Mouse (Mus musculus) layer of hippocampus, adult 11-12 months (tissue): Measurements from ENCODE around the gene Aldh3b1.

Source experiments
- DNase-seq: peaks from one replicate; pipeline ENCODE4 v3.0.0; 2022; ENCODE audit warnings: low spot score

Aldh3b1 gene

DNA sequence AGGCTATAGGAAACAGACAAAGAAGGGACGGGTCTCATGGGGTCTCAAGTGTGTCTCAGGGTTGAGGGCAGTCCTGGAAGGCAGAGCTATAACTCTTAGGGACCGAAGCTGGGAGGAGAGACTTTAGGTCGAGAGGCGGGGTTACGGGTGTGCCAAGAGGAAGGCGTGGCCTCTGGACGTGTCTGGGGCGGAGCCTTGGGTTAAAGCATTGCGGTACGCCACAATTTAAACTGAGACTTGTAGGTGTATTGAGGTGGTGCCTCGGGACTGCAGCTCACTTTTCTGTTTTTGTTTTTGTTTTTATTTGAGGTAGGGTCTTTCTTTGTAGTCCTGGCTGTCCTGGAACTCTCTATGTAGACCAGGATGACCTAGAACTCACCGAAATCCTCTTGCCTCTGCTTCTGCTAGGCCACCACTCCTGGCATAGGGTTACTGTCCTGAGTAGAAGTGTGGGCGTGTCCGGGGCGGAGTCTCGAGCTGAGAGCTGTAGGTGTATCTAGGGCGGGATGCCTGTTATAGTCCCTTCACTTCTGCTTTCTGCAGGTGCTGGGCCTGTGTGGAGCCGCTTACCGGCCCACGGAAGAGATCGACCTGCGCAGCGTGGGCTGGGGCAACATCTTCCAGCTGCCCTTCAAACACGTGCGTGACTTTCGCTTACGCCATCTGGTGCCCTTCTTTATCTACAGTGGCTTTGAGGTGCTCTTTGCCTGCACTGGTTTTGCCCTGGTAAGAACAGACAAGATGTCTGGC lies 13.6 kb upstream of the Aldh3b1 start:
- DNase-seq: no peak

GRCm38 (mm10) chr19:3942315-3942714 lies 12.7 kb upstream of the Aldh3b1 start:
- DNase-seq: no peak

GRCm38 (mm10) chr19:3935896-3936850 lies 6.6 kb upstream of the Aldh3b1 start:
- peak; percentile 67 for DNase-seq

DNA sequence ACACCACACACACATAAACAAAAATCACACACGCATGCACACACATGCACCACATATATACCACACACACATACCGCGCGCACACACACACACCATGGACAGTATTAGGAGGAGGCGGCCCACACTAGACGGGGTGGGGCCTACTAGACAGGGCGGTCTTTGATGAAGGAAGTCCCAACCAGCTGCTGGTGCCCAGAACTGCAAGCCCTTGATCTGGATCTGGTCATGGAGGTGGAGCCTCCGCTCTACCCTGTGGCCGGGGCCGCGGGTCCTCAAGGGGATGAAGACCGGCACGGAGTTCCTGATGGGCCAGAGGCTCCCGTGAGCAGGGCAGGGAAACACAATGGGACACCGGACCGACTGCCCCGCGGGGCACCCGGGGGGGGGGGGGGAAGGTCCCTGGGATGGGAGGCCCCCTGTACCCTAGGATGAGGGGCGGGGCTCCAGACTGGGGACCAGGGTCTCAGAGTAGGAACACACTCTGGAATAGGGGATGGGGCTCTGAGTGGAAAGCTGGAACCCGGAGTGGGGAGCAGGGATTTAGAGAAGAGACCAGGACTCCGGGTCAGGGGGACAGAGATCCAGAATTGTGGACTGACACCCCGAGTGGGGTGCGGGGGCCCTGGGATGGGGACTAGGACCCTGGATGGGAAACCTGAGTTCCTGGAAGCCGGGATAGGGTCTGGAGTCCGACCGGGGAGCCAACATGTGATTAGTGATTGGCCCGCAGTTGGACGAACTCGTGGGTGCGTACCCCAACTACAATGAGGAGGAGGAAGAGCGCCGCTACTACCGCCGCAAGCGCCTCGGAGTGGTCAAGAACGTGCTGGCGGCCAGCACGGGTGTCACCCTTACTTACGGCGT lies 5.7 kb upstream of the Aldh3b1 start, which contains the start of gene Unc93b1:
Gene Unc93b1 (plus strand): TSS at position 155 of the 864 bp plus-strand sequence.
- peak; percentile 67 for DNase-seq

DNA sequence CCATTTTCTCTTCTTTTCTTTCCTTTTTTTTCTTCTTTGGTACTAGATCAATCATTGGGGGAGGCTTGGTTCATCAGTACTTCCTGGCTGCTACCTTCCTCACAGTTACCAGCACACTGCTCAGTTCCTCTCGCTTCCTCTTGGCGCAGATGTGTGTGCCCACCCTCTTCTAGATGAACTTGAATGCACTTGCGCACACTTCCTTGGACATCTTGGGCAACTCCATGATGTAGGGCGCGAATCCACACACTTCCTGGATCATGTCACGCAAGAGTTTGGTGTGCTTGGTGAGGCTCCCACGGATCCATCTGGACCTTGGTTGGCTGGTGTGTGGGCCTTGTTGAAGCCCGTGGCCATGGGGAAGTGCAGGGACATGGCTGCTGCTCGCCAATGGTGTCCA lies 2.1 kb upstream of the Aldh3b1 start:
- DNase-seq: no peak

DNA sequence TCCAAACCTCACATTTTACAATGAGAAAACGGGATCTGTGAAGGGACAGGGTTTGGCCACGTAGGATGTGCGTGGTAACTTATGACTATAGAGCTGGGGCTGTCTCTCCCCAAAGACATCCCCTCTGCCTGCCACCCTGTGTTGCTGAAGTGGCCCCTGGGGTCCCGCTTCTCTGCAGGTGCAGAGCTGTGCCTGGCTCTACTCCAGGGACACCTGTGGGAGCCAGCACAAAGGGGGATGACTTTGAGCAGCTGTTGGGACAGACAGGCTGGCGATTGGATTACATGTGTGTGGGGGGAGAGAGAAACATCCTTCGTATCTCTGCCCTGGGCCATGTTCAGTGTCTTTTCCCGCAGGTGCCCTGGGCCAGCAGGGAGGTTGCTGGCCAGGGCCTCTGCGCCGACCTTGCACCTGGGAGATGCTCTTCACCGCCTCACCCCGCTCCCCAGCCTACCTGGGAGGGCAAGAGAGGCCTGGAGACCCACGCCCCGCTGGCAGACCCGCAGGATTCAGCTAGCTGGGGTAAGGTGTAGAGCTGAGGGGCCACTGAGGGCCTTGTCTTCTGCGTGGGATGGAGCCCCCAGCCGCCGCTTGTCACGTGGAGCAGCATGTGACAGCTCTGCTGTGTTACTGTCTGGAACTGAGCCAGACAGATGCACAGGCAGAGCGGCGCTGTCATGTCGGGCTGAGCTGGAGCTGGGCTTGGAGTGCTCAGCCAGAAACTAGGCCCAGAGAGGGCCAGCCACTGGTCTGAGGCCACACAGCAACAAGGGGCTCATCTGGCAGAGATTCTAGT lies 852 bp upstream of the Aldh3b1 start:
- DNase-seq: no peak

GRCm38 (mm10) chr19:3928779-3929178 lies 829 bp downstream of the Aldh3b1 start:
- no peak for DNase-seq

DNA sequence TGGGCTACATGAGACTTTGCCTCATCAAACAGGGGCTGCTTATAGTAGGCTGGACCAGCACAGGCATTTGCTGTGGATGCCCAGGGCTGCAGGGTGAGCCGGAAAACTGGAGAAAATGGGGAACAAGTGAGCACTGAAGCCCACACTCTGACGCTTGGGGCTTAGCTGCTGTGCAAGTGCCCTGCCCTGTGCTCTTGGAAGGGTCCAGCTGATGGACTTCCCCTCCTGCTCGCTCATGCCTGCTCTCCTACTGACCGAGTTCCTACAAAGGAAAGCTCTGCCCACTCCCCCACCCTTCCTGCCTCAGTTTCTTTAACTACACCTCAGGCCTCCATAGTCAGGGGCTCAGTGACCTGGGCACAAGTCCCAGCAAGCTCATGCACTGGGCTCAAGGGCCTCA lies 1.6 kb downstream of the Aldh3b1 start:
- DNase-seq: no peak

DNA sequence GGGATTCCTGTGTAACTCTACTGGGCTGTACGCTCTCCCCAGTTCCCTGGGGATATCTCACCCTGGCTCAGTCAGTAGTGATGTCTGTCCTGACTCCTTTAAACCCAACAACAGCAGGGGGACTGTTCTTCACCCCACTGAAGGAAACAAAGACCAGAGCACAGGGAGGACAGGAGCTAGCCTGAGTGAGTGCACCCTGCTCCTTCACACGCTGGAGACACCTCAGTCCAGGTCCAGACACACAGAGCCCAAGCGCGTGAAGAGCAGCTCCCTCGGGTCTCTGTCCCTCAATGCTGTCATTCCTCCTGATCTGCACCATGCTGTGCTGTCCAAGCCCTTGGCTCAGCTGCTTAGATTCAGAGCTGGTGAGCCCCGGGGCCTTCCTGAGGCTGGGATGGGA lies 2.9 kb downstream of the Aldh3b1 start:
- DNase-seq: no peak

GRCm38 (mm10) chr19:3926279-3926678 lies 3.3 kb downstream of the Aldh3b1 start:
- DNase-seq: no peak

DNA sequence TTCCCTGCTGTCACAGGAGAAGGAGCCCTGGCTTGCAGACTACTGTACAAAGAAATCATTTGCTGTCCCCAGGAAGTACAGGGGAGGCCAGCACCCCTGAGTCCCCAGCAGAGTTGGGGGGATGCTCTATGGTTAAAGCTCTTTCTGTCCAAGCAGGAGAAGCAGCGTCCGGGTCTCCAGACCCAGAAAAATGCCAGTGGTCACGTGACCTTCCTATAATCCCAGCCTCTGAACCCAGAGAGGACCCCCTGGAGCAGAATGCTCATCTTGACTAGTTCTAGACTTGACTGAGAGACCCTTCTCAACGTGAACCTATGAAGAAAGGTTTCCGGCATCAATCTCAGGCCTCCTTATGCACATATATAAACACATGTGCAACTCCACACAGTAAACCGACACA lies 3.7 kb downstream of the Aldh3b1 start:
- no peak for DNase-seq

- DNase-seq: no peak
These were observed 4.7 kb downstream of the Aldh3b1 start for GRCm38 (mm10) chr19:3924868-3925267.

GRCm38 (mm10) chr19:3924190-3924589 lies 5.4 kb downstream of the Aldh3b1 start:
- no peak for DNase-seq

GRCm38 (mm10) chr19:3923586-3923985 lies 6.0 kb downstream of the Aldh3b1 start:
- no peak for DNase-seq

- DNase-seq: no peak
These were observed 6.8 kb downstream of the Aldh3b1 start for GRCm38 (mm10) chr19:3922661-3923371.

GRCm38 (mm10) chr19:3919928-3920327 lies 9.7 kb downstream of the Aldh3b1 start:
- no peak for DNase-seq

DNA sequence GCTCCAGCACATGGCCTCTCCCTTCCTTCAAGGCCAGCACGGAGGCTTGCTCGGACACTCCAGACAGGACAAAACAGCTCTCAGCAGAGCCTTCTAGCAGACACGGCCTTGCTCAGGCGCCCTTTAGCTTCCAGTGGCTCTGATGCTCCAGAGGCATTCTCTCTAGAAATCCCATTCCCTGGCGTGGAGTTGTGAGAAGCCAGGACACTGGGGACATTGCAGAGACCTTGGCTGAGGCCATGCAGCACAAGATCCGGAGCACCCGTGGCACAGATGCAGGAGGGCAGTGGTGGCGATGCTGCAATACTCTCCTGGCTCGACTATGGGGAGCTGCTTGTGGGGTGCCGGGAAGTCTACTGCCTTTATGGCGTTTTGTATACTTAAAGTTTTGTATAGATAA lies 12.9 kb downstream of the Aldh3b1 start:
- no peak for DNase-seq

DNA sequence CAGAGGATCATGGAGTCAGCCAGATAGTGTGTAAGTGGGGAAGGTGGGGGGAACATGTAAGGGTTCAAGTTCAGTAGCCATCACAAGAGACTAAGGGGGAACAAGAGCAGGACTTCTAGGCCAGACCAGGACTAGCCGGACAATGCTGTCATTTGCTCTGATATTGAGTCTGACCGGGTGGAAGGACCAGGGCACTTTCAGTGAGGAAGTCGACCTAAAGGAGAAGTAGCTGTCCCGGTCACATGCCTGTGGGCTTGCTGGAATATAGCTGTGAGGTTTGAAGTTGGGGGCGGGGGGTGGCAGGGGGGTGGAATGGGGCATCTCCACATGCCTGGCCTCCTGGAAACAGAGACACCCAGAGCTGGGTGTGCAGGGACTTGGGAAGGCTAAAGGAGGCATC lies 15.1 kb downstream of the Aldh3b1 start:
- DNase-seq: no peak

GRCm38 (mm10) chr19:3913692-3914091 lies 15.9 kb downstream of the Aldh3b1 start:
- no peak for DNase-seq

DNA sequence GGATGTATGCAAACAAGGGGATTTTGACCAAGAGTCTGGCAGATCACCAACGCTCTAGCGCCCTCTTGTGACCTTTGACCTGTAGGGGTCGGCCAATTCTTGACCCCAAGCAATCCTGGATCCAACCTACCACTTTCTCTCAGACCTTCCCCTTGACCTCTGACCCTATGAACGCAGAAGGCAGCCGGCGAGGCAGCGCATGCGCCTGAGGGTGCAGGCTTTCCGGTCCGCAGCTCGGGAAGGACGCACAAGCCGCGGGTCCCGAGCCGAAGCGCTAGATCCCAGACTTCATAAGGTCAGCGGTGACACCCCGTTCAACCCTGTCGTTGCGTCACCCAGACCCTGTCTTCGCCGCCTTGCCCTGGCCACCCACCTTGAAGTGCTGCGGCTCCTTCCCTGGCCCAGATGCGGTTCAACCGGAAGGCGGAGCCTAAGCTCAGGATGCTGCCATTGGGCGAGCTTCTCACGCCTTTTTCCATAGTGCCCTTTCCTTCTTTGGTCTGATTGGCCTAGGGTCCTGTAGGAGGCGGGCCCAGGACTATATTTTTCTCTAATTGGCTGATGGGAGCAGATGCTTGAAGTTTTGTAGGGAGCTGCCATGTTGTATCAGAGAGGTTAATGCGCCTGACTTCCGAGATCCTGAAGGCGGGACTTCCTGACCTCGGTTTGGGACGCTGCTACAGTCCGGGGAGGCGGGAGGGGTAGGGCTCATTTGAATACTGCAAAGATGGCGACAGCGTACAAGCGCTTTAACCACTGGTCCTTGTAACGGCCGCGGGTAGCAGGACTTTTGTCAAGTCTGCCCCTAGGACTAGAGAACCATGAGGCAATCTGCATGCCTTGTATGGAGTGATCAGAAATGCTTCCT lies 17.0 kb downstream of the Aldh3b1 start, which contains the start of gene Ndufs8:
Gene Ndufs8 (minus strand): TSS at position 438 of the 868 bp plus-strand sequence.
- peak; percentile 96 for DNase-seq
